Mouse (Mus musculus): ENCODE measurements around the gene Rimbp3. TPM values are rescaled to one million over a fixed set of nuclear protein-coding genes. Genes with fewer than 3 reads are reported as not detected.
"Not testable (repeated sequence)": the region's sequence is repeated elsewhere in the genome, so short reads cannot be mapped to it uniquely, and the experiment has no call there.

Rimbp3 gene
- polyA plus RNA-seq, 1 experiment: 0.07 TPM

DNA sequence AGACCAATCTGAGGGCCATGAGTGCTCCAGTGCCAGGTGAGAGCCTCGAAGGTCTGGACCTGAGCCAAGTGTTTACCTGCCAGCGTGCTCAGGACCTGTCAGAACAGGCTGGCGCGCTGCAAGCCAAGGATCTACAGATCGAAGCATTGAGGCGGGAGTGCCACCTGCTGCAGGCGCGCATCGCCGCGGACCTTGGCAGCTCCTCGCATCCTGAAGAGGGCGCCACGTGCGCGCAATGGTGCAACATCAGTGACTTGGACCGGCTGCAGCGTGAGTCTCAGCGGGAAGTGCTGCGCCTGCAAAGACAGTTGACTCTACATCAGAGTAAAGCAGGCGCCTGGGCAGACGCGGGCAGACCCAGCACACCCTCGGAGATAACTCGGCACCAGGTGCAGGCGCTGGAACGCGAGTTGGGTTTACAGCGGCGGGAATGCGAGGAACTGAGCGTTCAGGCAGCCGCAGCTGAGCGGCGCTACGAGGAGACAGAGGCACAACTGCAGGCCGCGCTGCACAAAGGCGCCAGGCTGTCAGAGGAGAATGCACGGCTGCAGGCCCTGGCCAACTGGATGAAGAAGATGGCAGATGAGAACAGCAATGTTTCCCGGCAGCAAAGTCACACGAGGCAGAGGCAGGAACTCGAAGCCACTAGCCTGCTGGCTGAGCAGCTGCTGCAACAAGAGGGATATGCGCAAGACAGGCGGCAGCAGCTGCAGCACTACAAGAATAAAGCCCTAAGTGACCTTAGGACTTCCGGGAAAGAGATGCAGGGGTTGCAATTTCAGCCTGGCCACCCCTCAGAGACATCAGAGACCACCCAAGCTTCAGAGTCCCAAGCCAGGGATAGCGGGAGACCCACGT, 1.8 kb downstream of the Rimbp3 start:
- WGBS: 8% methylated on average over 48 of the region's 48 CpGs
- Histone ChIP-seq H3K4me3 (replicated peaks; ENCODE audit: extremely low read depth, low read depth, low read length) (peak overlapping the region; percentile 43), H3K4me1 (ENCODE audit: control insufficient read depth, insufficient read depth, low read length) (peaks cover 7% of the 10 kb centered on the region; the same call in 1 of the 2 replicates)
- TF ChIP-seq CTCF (IDR thresholded peaks at IDR 0.05; ENCODE audit: insufficient read depth, low read length) (peak; percentile 77), POLR2A (IDR thresholded peaks at IDR 0.05; ENCODE audit: borderline replicate concordance, extremely low read depth, low read depth, low read length) (no peak)
- DNase-seq: peak; percentile 89

DNA sequence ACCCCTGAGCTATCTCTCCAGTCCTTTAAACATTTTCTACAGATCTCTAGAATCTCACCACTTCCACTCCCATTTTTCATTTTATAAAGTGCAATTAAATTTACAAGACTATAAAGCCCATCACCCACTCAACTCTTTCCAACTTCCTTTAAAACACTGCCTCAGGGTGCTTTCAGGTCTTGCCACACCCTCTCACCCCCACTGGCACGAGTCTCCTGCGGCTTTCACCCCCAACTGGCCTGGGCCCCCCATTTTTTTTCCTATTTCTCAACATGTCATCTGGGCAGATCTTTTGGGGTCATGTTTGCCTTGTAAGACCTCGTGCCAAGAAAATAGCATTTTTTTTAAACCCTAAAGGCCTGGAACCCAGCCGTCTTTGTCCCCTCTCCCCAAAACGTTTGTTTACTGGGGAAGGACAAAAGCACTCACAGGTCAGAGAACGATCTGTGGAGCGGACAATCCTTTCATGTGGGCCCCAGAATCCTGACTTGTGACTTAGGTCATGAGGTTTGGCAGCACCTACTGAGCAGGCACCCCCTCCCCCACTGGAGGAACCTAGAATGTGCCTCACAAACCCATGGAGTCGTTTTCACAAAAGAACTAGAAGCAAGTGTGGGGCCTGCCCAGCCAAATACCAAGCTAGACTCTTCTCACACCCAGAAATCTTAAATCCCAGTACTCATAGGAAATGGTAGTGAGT, 8.7 kb downstream of the Rimbp3 start:
- H3K4me3 ChIP-seq (replicated peaks; ENCODE audit: extremely low read depth, low read depth, low read length): no peak overlapping the region

DNA sequence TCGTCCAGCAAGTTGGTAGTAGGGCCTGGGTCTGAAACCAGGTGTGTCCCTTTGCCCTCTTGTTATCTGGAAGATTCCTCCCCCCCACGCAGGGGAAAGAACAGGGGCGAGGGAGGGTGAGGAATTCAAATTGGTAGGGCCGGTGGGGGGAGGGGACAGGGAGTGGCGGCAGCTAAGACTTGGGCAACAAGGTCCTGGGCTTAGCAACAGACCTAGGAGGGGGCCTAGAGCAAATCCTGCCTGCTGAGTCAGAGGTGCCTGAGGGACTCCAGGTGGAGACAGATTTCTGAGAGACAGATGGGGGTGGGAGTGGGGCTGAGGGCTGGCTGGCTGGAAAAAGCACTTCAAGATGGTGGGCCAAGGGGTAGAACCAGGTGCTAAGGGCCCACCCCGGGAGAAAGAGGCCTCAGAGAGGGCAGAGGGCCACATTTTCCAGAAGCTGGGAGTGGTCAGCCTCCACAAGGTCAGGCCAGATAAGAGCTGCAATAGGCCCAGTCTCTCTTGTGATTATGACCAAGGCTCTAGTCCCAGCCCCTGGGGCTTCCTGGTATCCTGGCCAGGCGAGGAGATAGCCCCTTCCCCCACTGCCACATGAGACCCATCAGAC, 11.8 kb downstream of the Rimbp3 start:
- H3K4me3 ChIP-seq (replicated peaks; ENCODE audit: extremely low read depth, low read depth, low read length): no peak overlapping the region
- H3K4me1 ChIP-seq (ENCODE audit: control insufficient read depth, insufficient read depth, low read length): no peaks in the 10 kb centered on the region
- DNase-seq: no peak
- 50% methylated on average over 7 of the region's 7 CpGs for WGBS
- TF ChIP-seq CTCF (IDR thresholded peaks at IDR 0.05; ENCODE audit: insufficient read depth, low read length) (no peak), POLR2A (IDR thresholded peaks at IDR 0.05; ENCODE audit: borderline replicate concordance, extremely low read depth, low read depth, low read length) (no peak)

More for the DNA sequence above, 8.7 kb downstream of the Rimbp3 start:
- 46% methylated on average over 8 of the region's 8 CpGs for WGBS
- TF ChIP-seq POLR2A (IDR thresholded peaks at IDR 0.05; ENCODE audit: borderline replicate concordance, extremely low read depth, low read depth, low read length): no peak
- no peak for TF ChIP-seq CTCF (IDR thresholded peaks at IDR 0.05; ENCODE audit: insufficient read depth, low read length)
- no peaks in the 10 kb centered on the region for H3K4me1 ChIP-seq (ENCODE audit: control insufficient read depth, insufficient read depth, low read length)
- no peak for DNase-seq

DNA sequence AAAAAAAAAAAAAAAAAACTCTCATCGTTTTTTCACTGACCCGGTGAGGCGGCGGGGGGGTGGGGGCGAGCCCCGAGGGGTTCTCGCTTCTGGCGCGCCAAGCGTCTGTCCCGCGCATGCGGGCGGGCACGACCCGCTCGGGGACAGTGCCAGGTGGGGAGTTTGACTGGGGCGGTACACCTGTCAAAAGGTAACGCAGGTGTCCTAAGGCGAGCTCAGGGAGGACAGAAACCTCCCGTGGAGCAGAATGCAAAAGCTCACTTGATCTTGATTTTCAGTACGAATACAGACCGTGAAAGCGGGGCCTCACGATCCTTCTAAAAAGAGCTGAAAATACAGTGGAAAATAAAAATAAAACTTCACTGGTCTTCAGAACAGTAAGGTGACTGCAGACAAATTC, 13.8 kb downstream of the Rimbp3 start:
- WGBS: 26% methylated on average over 25 of the region's 25 CpGs
- no peaks in the 10 kb centered on the region for H3K4me1 ChIP-seq (ENCODE audit: control insufficient read depth, insufficient read depth, low read length)
- DNase-seq: peak; percentile 99
- no peak overlapping the region for H3K4me3 ChIP-seq (replicated peaks; ENCODE audit: extremely low read depth, low read depth, low read length)
- no peak for TF ChIP-seq POLR2A (IDR thresholded peaks at IDR 0.05; ENCODE audit: borderline replicate concordance, extremely low read depth, low read depth, low read length)
- TF ChIP-seq CTCF (IDR thresholded peaks at IDR 0.05; ENCODE audit: insufficient read depth, low read length): no peak

DNA sequence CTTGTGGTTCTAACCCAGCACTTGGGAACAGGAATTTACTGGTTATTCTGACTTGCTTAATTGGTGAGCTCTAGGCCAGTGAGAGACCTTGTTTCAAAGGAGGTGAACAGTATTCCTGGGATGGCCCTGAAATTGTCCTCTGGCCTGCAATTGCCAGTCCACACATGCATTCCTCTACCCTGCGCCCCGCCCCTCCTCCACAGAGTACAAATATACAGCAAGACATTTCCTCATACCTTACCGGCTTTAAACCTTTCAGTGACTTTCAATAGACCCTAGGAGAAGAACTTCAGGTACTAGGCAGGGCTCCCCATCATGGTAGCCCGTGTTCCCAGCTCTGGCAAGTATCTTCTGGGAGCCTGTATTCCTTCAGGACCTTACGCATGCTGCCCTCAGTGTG, 17.2 kb downstream of the Rimbp3 start:
- Histone ChIP-seq H3K4me1 (ENCODE audit: control insufficient read depth, insufficient read depth, low read length) (no peaks in the 10 kb centered on the region), H3K4me3 (replicated peaks; ENCODE audit: extremely low read depth, low read depth, low read length) (no peak overlapping the region)
- DNase-seq: no peak
- 73% methylated on average over 5 of the region's 5 CpGs for WGBS
- TF ChIP-seq CTCF (IDR thresholded peaks at IDR 0.05; ENCODE audit: insufficient read depth, low read length) (no peak), POLR2A (IDR thresholded peaks at IDR 0.05; ENCODE audit: borderline replicate concordance, extremely low read depth, low read depth, low read length) (no peak)

DNA sequence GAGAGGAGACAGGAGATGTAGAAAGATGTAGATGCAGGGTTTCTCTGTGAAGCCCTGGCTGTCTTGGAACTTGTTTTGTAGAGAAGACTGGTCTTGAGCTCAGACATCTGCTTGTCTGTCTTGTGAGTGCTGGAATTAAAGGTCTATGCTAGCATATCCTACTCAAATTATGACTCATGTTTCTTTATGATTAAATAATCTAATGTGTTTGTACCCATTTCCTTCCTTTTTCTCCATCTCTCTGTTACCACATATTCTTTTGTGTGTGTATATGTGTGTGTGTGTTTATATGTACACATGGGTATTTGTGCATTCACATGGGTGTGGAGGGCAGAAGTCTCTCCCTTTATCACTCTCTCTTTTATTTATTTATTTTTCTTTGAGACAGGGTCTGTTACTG, 18.1 kb downstream of the Rimbp3 start:
- no peak overlapping the region for H3K4me3 ChIP-seq (replicated peaks; ENCODE audit: extremely low read depth, low read depth, low read length)
- TF ChIP-seq POLR2A (IDR thresholded peaks at IDR 0.05; ENCODE audit: borderline replicate concordance, extremely low read depth, low read depth, low read length): no peak
- TF ChIP-seq CTCF (IDR thresholded peaks at IDR 0.05; ENCODE audit: insufficient read depth, low read length): no peak
- H3K4me1 ChIP-seq (ENCODE audit: control insufficient read depth, insufficient read depth, low read length): no peaks in the 10 kb centered on the region
- DNase-seq: no peak

DNA sequence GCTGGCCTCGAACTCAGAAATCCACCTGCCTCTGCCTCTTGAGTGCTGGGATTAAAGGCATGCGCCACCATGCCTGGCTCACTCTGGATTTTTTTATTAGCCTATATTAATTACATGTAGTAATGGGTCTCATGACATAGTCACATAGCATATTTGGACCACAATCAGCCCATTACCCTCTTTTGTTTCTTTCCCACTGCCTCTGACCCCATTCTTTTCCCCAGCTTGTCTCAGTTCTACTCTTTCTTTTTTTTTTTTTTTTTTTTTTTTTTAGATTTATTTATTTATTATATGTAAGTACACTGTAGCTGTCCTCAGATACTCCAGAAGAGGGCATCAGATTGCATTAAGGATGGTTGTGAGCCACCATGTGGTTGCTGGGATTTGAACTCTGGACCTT, 23.1 kb downstream of the Rimbp3 start:
- H3K4me1 ChIP-seq (ENCODE audit: control insufficient read depth, insufficient read depth, low read length); H3K4me3 ChIP-seq (replicated peaks; ENCODE audit: extremely low read depth, low read depth, low read length); DNase-seq: not testable (repeated sequence)
- WGBS: 93% methylated on average over 2 of the region's 2 CpGs

DNA sequence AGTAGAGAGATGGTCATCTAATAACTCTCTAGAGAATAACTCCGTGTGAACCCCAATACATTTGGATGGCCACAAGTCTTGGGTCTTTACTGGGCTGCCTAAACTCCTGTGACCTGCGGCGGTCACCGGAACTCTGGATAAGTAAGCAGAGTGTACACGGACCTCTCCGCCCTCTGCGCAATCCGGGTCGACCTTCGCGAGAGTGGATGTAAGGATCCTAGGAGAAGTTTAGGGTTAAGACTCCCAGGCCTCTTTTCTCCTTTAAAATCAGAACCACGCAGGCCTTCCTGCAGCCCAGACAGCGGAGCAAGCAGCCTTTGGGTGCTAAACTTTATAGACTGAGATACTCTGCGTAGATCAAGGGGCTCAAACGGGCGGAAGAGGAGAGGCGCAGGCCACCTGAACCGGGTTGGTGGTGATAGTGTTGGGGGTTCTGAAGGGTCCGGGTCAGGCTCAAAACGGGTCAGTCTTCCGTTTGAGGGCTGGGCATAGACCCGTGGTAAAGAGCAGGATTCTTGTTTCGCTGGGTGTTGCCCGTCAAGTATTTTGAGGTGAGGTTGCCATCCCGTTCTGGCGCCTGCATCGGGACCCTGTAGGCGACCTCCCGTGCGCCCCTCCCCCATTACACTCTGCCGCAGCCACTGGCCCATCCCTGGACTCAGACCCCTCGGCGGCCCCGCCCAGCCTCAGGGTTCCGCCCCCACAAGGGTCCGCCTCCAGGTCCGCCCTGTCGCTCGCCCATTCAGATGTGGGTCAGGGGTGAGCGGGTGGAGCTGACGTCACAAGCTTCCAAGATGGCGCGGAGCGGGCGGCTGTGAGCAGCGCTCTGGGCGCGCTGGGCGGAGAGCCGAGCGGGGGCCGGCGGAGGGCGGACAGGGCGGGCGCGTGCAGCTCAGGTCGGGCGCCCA, 24.6 kb downstream of the Rimbp3 start, which contains the start of gene Hic2:
Gene Hic2 (plus strand): TSS at position 779 of the 908 bp plus-strand sequence.
- peak; percentile 89 for DNase-seq
- TF ChIP-seq POLR2A (IDR thresholded peaks at IDR 0.05; ENCODE audit: borderline replicate concordance, extremely low read depth, low read depth, low read length): peak; percentile 74
- no peak for TF ChIP-seq CTCF (IDR thresholded peaks at IDR 0.05; ENCODE audit: insufficient read depth, low read length)
- 4% methylated on average over 59 of the region's 59 CpGs for WGBS
- peaks cover 2% of the 10 kb centered on the region; the same call in 1 of the 2 replicates for H3K4me1 ChIP-seq (ENCODE audit: control insufficient read depth, insufficient read depth, low read length)
- peak within 1 kb of the TSS; percentile 74 for H3K4me3 ChIP-seq (replicated peaks; ENCODE audit: extremely low read depth, low read depth, low read length)
